Mouse (Mus musculus): ENCODE measurements at regions not wholly inside any gene's neighbourhood (a gene's known extent, or its start where the extent isn't known, plus 50 kb on each side); places are given as distances from the start of the nearest gene placed in this dataset.

GRCm38 (mm10) chr10:9005140-9005909 lies 119.5 kb upstream of the Sash1 start:
- in situ Hi-C loops (cut with MboI; ENCODE audit: low sequenced_read_pairs): no loop called here

GRCm38 (mm10) chr10:9002261-9002660 lies 116.4 kb upstream of the Sash1 start:
- in situ Hi-C loops (cut with MboI; ENCODE audit: low sequenced_read_pairs): no loop called here

DNA sequence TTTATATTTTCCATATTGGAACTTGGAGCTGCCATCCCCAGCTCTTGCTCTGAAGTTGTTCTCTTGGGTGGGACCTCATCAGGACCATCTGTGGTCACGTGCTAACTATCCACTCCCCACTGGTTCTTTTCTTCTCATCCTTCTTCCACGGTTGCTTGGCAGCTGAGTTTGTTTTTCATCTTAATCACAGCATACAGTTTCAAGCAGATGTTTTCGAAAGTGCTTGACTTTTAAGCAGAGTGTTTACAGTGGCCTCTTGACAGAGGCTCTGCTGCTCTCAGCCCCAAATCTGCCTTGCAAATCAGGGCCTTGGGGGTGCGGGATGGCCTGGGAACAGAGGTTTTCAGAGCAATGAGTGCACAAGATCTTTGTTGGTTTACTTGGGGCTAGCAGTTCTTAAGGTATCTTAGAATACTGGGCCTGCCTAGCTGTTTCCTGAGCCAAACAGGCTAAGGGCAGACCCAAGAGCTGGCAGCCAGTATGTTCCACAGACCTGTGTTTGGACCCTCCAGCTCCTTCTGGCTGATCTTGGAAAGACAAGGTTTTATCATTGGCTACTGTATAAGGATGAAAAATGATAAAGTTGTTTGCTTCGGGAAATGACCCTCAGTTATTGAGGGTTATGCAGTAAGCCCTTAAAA lies 113.0 kb upstream of the Sash1 start:
- in situ Hi-C loops (cut with MboI; ENCODE audit: low sequenced_read_pairs): no loop called here

DNA sequence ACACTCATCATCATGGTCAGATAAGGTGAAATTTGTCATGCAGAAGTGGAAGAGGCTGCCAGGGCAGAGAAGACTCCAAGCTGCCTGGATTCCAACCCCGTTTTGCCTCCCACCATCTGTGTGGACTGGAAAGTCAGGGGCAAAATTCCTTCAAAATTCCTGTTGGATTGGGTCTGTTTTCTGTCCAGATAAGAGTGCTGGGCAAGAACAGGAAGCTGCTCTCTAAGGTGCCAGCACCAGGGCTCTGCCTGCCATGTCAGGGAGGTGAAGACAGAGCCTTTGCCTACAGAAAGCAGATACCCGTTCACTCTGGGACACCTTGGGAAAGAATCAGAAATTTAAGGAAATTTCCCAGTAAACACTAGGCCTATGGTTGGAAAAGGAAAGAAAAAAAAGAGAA lies 112.5 kb upstream of the Sash1 start:
- in situ Hi-C loops (cut with MboI; ENCODE audit: low sequenced_read_pairs): no loop called here

DNA sequence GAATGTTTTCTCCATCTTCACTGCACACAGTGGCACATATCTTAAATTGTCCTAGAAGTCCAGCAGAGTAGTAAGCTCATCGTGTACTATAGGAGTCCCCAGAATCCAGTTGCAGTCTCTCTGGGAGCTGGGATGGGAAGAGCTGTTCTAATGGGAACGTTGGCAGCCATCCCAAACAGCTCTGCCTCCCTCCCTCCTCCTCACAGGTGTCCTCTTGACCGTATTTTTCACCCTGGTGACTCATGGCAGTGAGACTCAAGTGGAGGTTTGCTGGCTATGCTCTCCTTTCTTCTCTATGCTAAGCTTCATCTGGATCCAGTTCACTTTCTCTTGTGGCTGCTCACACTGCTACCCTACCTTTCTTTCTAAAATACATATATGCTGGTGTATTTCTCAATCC lies 109.2 kb upstream of the Sash1 start:
- in situ Hi-C loops (cut with MboI; ENCODE audit: low sequenced_read_pairs): no loop called here

DNA sequence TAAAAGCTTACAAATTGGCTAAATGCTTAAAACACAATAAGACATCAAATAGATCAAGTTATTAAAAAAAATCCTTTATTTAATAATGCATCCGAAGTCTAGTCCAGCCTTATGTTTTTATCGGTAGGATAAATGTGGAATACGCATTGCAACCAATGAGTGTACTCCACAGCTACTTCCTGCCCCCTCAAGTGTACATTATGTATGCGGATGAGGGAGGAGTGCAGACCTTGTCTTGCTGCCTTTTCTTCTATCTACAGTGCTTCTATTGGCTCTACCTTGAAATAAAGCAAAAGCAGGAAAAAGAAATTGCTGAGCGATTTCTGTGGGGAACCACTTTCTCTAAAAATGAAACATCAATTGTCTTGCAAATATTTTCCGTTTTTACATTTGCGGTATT lies 100.5 kb upstream of the Sash1 start:
- in situ Hi-C loops (cut with MboI; ENCODE audit: low sequenced_read_pairs): no loop called here

GRCm38 (mm10) chr10:8983347-8983746 lies 97.5 kb upstream of the Sash1 start:
- in situ Hi-C loops (cut with MboI; ENCODE audit: low sequenced_read_pairs): no loop called here

GRCm38 (mm10) chr10:8980568-8980967 lies 94.7 kb upstream of the Sash1 start:
- in situ Hi-C loops (cut with MboI; ENCODE audit: low sequenced_read_pairs): no loop called here

- in situ Hi-C loops (cut with MboI; ENCODE audit: low sequenced_read_pairs): no loop called here
These were observed 92.7 kb upstream of the Sash1 start for GRCm38 (mm10) chr10:8978595-8978994.

GRCm38 (mm10) chr10:8973934-8974333 lies 88.1 kb upstream of the Sash1 start:
- in situ Hi-C loops (cut with MboI; ENCODE audit: low sequenced_read_pairs): loop anchor here (25.0 kb wide), 1 partner anchor 187 kb away; no protein-coding TSS in a partner anchor

DNA sequence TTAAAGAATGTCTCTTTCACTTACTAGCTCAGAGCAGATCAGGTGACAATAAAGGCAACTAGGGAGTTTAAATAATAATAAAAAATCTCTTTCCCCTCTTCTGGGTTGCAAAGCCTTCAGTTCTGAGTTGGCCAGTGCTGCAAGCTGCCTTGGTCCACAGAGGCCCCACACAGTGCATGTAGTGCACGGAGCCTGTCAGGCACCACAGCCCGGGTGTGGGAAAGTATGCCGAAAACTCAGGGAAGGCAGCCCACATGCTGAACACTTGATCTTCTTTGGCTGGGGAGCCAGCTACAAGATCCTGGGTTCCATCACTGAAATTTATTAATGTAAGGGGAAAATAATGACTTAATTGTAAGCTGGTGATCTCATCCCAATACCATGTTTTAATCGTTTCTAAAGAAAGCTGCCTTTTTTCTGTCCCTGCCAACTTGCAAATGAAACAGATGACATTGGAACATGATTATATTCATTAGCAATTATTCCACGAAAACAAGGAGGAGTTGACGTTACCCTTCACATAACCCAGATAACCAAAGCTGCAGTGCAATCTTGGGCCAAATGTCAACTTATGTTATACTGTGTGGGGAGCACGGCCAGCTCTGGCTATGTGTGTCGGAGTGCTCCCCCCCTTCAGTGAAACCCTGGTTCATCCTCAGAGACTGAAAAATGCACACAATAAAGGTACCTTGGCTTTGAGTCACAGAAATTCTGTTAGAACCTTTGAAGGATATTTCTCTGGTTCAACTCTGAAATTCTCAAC lies 87.1 kb upstream of the Sash1 start:
- in situ Hi-C loops (cut with MboI; ENCODE audit: low sequenced_read_pairs): loop anchor here (25.0 kb wide), 1 partner anchor 186 kb away; no protein-coding TSS in a partner anchor

DNA sequence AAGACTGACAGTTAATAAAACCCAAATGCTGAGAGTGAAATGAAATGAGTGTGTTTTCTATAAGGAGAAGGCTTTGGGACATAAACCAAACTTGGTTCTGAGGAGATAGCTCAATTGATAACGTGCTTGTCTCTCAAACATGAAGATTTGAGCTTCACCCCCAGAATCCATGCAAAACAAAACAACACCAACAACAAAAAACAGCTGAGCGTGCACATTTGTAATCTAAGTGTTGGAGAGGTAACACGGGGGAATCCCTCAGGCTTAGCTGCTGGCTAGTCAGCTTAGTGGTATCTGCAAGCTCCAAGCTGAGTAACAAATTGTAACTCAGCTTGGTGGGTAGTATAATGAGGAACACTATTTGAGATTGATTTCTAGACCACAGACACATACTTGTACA lies 84.9 kb upstream of the Sash1 start:
- in situ Hi-C loops (cut with MboI; ENCODE audit: low sequenced_read_pairs): loop anchor here (25.0 kb wide), 1 partner anchor 184 kb away; no protein-coding TSS in a partner anchor

DNA sequence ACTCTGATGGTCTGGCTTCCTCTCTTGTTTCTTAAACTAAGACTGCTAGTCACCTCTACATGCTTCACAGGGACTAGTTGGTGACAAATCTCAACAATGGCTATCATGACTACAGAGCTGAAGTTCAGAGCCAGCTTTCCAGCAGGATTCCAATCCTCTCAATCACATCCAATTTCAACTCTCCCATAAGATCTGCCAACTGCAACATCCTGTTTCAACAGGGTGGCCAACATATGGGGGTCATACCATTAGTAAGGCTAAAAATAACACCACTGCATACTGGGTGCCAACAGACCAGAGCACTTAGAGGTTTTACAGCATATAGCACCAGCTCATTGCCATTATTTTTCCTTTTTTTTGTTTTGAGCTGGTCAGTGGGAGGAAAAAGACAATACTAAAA lies 83.7 kb upstream of the Sash1 start:
- in situ Hi-C loops (cut with MboI; ENCODE audit: low sequenced_read_pairs): loop anchor here (25.0 kb wide), 1 partner anchor 182 kb away; no protein-coding TSS in a partner anchor

GRCm38 (mm10) chr10:8969016-8969415 lies 83.1 kb upstream of the Sash1 start:
- in situ Hi-C loops (cut with MboI; ENCODE audit: low sequenced_read_pairs): loop anchor here (25.0 kb wide), 1 partner anchor 182 kb away; no protein-coding TSS in a partner anchor

- in situ Hi-C loops (cut with MboI; ENCODE audit: low sequenced_read_pairs): loop anchor here (25.0 kb wide), 1 partner anchor 181 kb away; no protein-coding TSS in a partner anchor
These were observed 82.5 kb upstream of the Sash1 start for GRCm38 (mm10) chr10:8968276-8968923.

DNA sequence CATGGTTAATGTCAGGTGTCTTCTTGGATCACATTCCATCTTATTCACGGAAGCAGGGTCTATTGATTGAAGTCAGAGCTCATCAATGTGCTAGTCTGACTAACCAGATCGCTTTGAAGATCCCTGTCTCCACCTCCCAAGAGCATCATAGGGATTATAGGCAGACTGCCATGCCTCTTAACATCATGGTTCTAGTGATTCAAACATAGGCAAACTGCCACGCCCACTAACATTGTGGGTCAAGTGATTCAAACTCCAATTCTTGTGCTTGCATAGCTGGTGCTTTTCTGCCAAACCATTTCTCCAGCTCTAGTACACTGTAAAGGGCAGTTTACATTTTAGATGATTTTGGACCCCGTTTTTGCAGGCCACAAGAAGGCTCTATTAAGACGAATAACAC lies 77.1 kb upstream of the Sash1 start:
- in situ Hi-C loops (cut with MboI; ENCODE audit: low sequenced_read_pairs): loop anchor here (25.0 kb wide), 1 partner anchor 176 kb away; no protein-coding TSS in a partner anchor

DNA sequence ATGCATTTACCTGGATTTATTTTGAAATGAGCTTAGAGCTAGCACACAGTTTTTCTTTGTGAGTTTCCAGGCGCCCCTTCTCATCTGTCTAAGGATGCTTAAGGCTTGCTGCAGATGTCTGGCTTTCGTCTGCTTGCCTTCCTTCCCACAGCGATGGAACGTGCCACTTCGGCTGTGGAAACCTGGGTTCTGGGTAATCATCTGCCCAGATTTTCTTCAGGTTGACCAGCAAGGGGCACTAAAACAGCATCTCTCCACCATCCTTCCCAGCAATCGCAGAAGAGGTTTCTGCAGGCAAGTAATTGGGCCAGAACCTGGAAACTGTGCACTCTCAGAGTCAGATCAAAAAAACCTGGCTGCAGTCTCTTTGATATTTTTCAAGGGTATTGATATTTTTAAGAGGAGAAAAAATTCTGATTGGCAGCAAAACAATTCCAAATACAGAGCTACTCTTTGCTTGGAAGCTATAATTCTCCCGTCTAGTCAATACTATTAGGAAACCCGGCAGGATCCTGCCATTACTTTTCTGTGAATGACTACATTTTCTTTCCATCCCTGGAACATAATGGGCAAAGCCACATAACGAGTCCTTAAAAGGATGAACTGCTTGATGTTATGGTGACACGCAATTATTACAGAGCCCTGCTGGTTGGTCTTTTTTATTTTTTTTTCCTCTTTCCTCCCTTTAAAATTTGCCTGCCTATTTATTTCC lies 75.2 kb upstream of the Sash1 start:
- in situ Hi-C loops (cut with MboI; ENCODE audit: low sequenced_read_pairs): loop anchor here (25.0 kb wide), 1 partner anchor 174 kb away; no protein-coding TSS in a partner anchor

DNA sequence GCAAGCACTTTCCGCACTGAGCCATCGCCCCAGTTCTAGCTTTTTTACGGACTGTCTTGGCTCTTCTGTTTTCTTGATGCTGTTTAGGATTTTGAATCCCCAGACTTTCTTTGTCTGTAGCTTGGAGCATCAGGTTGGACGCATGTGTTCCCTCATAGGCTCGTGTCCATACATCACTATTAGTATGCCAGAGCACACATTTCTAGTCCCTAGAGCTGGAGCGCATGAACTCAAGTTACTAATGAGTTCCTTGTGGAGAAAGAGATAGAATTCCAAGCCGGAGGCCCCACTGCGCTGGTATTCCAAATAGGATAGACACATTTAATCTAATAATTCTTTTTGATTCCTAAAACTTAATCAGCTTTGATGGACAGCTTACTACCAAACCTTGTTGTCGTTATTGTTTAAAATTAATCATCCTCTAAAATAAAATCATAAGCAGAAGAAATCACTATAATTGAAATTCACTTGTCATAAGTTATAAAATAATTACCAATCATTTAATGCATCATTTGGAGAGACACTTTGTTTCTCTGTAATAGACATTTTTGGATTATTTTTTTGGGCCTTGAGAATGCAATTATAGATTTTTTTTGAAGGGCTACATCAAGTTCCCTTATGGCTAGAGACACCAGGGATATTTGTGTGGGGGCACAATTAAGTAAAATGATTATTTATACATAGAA lies 74.5 kb upstream of the Sash1 start:
- in situ Hi-C loops (cut with MboI; ENCODE audit: low sequenced_read_pairs): loop anchor here (25.0 kb wide), 1 partner anchor 173 kb away; no protein-coding TSS in a partner anchor

DNA sequence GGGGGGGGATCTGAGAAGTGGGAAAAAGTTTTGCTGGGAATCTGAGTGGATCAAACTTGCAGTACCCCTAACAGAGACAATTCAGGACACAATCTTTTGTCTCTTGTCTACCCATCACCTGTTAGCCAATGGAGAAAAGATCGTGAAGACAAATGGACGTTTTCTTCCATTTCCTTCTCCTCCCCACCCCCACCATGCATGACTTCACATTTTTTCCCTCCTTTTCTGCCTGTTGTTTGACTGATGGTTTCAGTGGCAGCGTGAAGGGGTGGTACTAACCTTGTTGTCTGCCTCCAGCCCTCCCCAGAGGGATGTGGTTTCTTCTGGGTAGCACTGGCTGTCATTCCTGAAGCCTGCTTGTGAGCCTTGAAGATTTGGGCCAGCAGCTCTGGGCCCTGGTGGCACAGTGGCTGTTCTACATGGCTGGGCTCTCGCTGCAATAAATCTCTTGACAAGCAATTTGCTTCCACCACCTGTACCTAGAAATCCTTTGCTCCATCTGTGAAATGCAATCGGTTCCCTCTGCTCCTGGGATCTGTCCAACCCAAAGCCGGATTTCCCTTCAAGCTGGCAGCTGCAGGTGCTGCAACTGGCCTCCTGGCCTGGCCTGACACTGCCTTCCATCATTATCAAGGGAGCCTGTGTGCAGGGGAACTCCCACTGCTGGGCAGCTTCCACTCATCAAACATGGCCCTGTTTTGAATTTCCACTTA lies 69.8 kb upstream of the Sash1 start:
- in situ Hi-C loops (cut with MboI; ENCODE audit: low sequenced_read_pairs): loop anchor here (25.0 kb wide), 1 partner anchor 168 kb away; no protein-coding TSS in a partner anchor

Measured in CH12F3 (cell line).